Mouse (Mus musculus) ES-Bruce4 (cell line): ENCODE data around the gene H2al1c.
"Not testable (repeated sequence)": the region's sequence is repeated elsewhere in the genome, so short reads cannot be mapped to it uniquely, and the experiment has no call there.

Experiments used
- CTCF ChIP-seq: IDR thresholded peaks from one replicate; pipeline ENCODE4 v1.8.1; 2011; ENCODE audit warnings: low read depth, low read length
- POLR2A ChIP-seq: IDR thresholded peaks from one replicate; pipeline ENCODE4 v1.8.1; 2011; ENCODE audit warnings: low read length; ENCODE audit not compliant: insufficient read depth

DNA sequence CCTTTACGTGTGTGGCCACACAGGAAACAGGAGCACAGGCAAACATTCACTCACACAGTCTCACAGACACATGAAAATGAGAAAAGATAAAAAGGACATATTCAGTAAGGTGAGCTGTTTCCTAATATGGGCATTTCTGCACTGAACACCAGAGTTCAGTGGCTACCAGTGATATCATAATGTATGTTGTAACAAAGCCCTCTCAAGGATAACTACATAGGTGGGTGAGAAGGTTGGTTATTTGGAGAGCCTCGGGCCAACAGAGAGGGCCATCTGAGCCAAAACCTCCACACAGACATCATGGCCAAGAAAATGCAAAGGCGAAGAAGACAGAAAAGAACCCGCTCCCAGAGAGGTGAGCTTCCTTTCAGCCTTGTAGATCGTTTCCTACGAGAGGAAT is 3.1 kb downstream of the H2al1c start, which contains the start of gene H2al1d:
- TF ChIP-seq POLR2A, CTCF: not testable (repeated sequence)
